Mouse (Mus musculus): ENCODE data around the gene Corin.

Gene Corin

GRCm38 (mm10) chr5:72503531-72504523 is at the start of gene Corin:
Gene Corin, minus strand, starts transcription at chr5:72504473.
- no peak for DNase-seq (ENCODE audit: low read depth)

DNA sequence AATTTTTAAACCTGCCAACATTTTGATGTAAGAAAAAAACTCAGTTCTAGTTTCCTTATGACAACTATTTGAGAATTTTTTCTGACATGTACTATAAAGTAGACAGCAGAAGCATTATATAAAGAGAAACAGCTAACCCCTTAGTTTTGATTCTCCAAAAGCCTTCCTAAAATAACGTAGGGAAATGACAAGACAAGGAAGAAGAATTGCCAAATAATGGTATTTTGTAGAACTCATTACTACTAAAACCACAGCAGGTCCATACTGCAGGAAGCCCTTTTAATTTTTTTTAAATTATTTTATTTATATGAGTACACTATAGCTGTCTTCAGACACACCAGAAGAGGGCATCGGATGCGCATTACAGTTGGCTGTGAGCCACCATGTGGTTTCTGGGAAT is 46.9 kb upstream of the Corin start:
- peak; percentile 13 for DNase-seq (ENCODE audit: low read depth)

- peak; percentile 19 for DNase-seq (ENCODE audit: low read depth)
Measured at GRCm38 (mm10) chr5:72528896-72529295, 24.6 kb upstream of the Corin start.

DNA sequence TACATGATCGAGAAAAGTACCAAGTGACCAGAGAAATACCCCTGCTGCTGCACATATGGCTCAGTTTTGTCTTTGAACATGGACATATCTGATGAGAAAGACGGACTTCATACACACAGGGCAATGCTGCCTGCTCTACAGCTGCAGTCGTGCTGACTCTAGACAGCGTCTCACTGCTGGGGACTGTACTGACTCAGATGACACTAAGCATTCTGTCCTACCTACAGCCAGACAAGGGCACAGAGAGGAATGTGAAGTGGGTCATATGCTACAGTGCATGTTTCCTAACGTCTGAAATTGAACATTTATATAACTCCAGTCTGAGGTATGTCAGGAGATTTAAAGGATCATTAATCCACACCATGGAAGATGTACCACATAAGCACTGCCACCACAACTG is 9.5 kb upstream of the Corin start:
- no peak for DNase-seq (ENCODE audit: low read depth)

GRCm38 (mm10) chr5:72505740-72506139 is 1.5 kb upstream of the Corin start:
- peak; percentile 54 for DNase-seq (ENCODE audit: low read depth)

DNA sequence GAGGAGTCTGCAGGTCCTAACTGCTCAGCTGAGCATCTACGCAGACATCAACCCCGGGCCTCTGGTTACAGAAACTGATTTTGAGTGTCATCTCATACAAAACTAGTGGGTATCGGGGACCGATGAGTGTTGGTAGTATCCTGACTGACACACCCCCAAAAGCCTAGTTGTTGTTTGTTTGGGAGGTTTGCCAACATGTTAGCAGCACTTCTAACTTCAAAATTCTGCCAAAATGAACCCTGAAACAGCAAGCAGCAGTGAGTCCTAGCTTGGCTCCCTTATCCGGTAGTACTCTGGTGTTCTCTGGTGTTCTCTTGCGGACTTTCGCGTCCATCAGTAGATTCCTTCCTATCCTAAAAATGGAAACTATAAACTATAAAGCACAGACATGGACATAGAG is 1.5 kb downstream of the Corin start:
- DNase-seq (ENCODE audit: low read depth) = peak; percentile 14

DNA sequence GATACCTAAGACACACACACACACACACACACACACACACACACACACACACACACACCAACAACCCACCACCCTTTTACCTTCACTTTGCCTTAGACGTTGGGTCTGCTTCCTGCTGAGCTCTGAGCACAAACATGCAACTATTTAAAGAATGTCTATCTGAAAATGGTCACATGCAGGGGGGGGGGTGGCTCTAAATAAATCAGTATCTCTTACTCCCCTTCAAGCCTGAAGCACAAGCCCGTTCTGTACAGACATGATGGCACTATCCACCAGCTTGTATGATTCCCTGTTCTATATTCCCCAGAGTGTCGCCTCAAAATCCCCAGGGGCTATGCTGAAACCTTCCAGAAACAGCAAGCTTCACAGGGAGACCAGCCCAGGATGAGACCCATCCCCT is 2.5 kb downstream of the Corin start:
- no peak for DNase-seq (ENCODE audit: low read depth)

- no peak for DNase-seq (ENCODE audit: low read depth)
Measured at GRCm38 (mm10) chr5:72498271-72498670, 6.0 kb downstream of the Corin start.

DNA sequence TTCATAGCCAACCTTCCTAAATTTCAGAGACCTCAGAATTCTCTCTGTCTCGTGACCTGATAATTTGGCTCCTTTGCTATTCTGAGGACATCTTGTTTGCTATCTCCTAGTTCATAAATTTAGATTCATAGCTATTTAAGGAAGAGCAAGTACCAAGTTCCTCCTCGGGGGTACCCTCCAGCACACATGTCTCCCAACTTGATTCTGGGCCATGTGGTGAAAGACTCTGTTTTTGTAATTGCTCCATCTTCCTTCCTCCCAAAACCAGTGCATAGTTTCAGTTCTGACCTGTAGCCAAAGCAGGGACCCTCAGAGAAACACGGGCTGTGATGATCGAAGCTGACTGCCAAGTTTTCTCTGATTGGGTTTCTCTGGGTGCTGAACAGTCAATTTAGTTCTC is 7.5 kb downstream of the Corin start:
- no peak for DNase-seq (ENCODE audit: low read depth)

DNA sequence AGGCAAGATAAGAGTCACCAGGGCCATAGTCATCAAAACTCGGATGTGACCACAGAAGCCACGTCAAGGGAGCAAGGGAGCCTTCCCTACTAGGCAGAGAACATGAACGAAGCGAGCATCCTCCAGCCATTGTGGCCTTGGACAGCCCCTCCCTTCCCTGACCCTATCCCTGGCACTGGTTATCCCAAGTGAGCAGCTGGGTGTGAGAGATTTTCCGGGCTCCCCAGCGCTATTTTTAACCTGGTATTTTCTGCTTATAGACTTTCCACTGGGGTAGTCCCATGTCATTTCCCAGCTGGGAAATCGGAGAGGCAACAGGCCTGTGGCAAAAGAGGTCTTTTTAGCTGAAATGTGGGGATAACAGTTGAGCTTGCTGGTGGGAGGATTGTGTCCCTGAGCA is 10.4 kb downstream of the Corin start:
- DNase-seq (ENCODE audit: low read depth) = no peak

DNA sequence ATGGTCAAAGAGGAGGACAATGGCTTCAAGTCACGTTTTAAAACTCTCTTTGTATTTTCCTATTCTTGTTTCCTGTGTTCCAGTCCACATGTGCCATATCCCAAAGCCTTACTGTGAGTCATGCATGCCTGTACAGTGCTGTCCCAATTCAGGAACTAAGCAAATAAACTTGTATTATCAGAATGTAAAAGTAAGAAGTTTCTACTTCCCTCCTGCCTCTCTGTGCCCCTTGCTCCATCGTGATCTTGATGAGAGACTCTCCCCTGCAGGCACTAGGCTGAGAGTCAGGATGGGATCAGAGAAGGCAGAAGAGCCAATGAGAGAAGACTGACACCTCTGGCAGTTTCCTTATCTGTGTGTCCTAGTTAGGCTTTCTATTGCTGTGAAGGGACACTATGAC is 13.0 kb downstream of the Corin start:
- DNase-seq (ENCODE audit: low read depth) = no peak

DNA sequence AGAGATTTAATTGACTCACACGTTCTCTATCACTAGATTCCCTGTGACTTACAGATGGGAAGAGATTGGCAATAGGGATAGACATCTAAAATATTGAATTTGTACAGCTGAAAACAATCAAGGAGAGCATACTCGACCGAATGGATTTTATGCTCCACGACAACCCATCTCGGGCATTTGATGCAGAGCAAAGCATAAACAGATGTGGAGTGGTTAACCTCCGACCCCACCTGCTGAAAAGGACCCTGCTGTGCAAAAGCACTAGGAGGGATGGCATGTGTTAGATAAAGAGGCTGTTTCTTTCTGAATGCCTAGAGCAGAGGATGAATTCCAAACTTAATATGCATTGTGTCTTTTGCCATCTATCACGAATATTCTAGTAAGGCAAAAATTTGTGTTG is 23.8 kb downstream of the Corin start:
- no peak for DNase-seq (ENCODE audit: low read depth)

- no peak for DNase-seq (ENCODE audit: low read depth)
Measured at GRCm38 (mm10) chr5:72472317-72473009, 31.8 kb downstream of the Corin start.

GRCm38 (mm10) chr5:72471746-72472145 is 32.5 kb downstream of the Corin start:
- no peak for DNase-seq (ENCODE audit: low read depth)

DNA sequence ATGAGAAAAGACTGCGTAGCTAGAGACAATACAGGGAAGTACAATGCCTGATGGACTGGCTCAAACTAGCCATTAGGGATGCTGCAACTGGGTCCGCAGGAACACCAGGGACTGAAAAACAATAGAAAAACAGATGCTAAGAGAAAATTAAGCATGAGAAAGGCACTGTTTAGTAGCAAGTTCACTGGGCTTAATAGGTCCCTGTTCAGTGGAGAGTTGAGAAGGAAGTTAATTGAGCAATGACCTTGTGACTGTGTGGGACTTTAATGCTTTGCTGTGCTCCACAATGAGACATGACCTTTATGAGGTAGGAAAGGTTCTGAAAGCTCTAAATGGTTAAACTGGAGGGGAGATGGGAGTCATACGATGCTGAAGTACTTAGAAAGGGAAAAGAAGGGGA is 39.3 kb downstream of the Corin start:
- DNase-seq (ENCODE audit: low read depth) = no peak

DNA sequence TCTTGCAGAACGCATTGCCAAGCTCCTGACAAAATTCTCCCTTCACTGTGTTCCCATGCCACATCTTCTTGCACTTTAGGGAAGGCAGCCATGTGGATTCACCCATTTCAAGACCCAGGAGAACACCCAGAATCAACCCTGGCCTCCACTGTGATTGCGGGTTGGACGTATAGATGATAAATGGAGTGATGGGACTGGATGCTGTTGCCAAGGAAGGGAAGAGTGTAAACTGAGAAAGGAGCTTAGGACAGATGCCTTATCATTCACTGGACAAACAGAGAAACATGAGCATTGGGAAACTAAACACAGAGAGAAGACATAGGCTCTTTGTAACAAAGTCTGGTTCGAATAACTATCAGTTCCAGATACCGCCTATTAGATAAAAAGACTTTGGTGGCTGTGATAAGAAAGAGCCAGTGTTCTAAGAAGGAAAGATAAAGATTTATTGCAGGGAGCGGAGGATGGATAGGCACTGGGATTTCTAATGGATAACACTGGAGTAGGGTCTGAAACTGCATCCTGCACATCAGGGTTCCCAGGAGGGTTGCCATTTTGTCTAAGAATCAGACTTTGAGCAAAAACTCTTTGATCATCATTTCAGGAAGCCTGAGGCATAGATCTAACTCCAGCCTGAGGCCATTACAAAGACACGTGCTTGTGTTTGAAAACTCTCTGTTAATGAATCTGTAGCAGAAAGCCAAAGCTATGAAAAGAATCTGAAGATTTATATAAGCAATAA is 44.7 kb downstream of the Corin start:
- DNase-seq (ENCODE audit: low read depth) = no peak

DNA sequence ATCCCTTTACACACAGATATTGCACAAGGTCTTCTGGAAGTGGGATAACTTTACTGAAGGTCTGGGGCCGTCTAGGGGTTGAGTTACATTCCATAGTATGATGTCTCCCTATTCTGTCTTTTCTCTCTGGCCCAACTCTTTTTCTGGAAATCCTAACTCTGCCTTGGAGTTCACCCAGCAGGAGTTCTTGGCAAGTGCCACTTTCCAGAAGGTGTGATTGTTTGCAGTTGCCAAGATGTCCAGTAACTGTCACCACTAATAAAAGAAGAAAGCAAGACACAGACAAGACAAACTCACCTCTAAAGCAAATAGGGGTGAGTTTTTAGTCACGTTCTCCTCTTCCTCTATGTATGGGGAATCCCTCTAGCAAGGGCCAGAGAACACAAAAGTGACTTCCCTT is 50.6 kb downstream of the Corin start:
- no peak for DNase-seq (ENCODE audit: low read depth)

DNA sequence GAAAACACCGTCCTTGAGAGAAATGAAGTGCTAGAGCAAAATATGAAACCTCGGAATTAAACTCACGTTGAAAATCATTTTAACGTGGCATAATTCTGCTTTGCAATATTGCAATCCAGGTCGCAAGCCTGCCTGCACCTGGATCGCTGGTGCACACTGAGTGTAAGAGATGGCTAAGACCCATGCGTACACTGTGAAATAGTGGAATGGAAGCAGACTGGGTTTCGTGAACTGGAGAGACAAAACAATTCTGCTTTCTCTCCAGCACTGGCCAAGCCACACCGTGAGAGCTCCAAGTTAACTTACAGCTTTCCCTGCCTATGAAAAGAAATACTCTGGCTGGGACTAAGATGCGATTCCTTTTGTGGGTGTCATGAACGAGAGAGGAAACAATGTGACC is 51.1 kb downstream of the Corin start:
- no peak for DNase-seq (ENCODE audit: low read depth)

- DNase-seq (ENCODE audit: low read depth) = no peak
Measured at GRCm38 (mm10) chr5:72452750-72453149, 51.5 kb downstream of the Corin start.

- no peak for DNase-seq (ENCODE audit: low read depth)
Measured at GRCm38 (mm10) chr5:72448846-72449245, 55.4 kb downstream of the Corin start.

DNA sequence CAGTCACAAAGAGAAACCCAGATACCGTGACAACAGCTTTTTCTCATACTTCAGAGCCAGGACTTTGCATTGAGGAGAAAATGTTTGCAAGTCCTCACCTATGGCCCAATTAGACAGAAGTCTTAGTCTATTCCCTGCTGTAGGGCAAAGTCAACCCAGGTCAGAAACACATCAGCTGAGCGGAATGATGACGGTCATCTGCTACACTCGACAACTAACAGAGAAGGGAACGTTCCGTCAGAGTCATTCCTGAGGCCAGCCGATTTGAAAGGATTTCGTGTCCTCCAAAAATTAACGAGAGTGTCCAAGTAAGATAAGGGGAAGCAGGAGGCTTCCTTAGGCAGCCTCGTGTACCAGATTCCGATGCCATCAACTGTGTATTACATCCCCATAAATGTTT is 58.2 kb downstream of the Corin start:
- no peak for DNase-seq (ENCODE audit: low read depth)

DNA sequence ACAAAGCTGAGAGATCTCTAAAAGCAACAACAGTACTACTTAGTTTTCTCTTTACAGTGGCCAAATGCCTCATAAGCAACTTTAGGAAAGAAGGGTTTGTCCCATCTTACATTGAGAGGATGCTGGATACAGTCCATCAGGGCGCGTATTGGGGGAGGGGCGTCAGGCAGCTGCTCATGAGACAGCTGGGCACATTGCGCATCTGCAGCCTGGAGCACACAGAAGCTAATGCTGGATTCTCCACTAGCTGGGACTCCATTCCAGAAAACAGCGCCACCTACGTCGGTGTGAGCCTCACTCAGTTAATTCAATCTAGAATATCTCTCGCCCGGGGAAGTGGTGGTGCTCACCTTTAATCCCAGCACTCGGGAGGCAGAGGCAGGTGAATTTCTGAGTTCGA is 60.3 kb downstream of the Corin start:
- DNase-seq (ENCODE audit: low read depth) = no peak

GRCm38 (mm10) chr5:72443007-72443406 is 61.3 kb downstream of the Corin start:
- no peak for DNase-seq (ENCODE audit: low read depth)
